Mouse (Mus musculus) mesoderm, embryonic 11.5 days (tissue): Measurements from ENCODE around the gene Ppp2r3c.
"Not testable (repeated sequence)": the region's sequence is repeated elsewhere in the genome, so short reads cannot be mapped to it uniquely, and the experiment has no call there.

ENCODE experiments used
- DNase-seq: peaks from one replicate; pipeline ENCODE4 v3.0.0-alpha.2; 2012; ENCODE audit warnings: low read depth, low spot score

The Ppp2r3c gene

DNA sequence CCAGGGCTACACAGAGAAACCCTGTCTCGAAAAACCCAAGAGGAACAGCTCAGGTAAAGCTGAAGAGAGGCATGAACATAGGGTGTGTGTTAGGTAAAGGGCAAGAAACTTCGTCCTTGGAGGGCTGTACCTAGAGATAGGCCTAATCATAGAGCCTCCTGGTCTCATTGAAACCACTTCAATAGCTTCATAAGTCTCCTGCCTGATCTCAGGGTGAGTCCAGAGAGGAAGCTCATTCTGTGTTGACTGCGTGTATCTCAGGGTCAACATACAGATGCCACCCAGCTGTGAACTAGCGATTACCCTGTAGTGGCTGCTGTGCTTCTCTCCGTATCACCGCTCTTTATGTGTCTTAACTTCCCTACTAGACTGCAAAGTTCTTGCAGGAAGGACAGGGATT lies 25.2 kb downstream of the Ppp2r3c start:
- not testable (repeated sequence) for DNase-seq

DNA sequence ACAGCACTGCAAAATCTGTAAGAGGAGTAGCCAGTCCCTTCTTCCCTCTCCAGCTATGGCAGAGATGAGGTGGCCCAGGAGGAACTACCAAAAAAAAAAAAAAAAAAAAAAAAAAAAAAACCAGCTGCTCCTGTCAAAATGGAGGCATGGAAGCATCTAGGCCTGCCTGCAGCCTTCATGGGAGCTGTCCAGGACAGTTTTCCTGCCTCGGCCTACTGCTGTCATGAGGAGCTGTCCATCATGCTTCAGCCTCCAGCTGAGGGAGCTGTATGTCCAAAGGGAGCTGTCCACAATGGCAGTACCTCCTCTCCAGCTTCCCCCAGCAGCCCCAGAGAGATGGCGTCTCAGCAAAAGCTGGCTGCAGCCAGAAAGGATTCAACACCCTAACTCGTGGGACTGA lies 30.6 kb downstream of the Ppp2r3c start:
- peak; percentile 4 for DNase-seq

DNA sequence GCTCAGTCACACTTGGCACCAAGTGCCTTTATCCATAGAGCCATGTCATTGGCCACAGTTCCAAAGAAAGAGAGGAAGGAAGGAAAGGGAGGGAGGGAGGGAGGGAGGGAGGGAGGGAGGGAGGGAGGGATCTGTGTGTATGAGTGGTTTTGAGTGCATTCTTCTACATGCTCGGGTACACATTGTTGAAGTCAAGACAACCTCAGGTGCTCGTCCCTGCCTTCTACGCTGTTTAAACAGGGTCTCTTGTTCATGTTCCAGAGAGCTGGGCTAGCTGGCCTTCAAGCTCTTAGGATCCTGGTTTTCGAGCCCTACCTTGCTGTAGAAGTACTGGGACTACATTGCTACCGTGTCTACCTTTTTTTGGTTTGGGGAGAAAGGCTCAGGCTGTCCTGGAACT lies 39.4 kb downstream of the Ppp2r3c start:
- not testable (repeated sequence) for DNase-seq

DNA sequence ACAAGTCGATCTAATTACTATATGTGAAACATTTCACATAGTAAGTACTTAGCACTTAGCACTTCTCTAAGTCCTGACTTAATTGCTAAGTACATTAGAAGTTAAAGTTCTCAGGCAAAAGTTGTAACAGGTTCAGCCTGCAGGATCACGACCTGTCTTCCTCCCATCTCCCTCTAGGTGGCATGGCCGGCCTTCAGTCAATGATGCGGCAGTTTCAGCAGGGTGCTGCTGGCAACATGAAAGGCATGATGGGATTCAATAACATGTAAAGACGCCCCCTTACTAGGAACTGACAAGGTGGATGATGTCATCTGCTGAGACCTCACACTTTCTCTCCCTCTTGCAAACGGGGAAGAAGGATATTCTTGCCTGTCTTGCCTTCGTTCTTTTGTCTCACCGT lies 40.8 kb downstream of the Ppp2r3c start:
- DNase-seq: not testable (repeated sequence)

DNA sequence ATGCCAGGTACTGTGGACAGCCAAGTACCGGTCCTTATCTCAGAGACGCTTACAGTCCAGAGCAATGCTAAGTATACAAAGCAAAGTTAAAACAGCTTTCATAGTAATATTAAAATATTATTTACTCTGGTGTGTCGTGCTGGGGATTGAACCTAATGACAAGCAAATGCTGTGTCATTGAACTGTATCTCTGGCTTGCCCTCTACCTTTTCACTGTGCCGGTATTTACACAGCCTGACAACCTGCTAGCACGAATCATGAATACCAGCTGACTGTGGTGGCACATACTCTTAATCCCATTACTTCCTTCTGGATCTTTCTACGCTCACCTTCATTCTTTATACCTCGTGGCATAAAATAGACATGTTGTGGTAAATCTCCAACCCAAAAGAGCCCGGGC lies 60.6 kb downstream of the Ppp2r3c start:
- DNase-seq: not testable (repeated sequence)

DNA sequence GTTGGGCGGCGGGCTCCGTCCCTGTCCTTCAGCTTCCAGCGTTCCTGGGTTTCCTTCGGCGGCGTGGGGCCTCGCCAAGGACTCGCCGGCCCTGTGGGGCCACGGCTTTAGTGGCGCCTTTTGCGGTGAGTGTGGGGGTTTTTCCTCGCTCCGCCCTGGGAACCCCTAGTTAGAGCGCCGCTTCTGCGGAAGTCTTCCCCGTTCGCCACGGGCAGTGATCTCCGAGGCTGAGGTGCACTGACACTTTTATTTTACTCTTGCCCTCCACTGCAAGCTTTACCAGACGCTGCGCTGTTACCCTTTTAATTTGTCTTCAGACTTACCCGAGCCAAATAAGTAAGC lies 72.3 kb downstream of the Ppp2r3c start:
- DNase-seq: not testable (repeated sequence)

DNA sequence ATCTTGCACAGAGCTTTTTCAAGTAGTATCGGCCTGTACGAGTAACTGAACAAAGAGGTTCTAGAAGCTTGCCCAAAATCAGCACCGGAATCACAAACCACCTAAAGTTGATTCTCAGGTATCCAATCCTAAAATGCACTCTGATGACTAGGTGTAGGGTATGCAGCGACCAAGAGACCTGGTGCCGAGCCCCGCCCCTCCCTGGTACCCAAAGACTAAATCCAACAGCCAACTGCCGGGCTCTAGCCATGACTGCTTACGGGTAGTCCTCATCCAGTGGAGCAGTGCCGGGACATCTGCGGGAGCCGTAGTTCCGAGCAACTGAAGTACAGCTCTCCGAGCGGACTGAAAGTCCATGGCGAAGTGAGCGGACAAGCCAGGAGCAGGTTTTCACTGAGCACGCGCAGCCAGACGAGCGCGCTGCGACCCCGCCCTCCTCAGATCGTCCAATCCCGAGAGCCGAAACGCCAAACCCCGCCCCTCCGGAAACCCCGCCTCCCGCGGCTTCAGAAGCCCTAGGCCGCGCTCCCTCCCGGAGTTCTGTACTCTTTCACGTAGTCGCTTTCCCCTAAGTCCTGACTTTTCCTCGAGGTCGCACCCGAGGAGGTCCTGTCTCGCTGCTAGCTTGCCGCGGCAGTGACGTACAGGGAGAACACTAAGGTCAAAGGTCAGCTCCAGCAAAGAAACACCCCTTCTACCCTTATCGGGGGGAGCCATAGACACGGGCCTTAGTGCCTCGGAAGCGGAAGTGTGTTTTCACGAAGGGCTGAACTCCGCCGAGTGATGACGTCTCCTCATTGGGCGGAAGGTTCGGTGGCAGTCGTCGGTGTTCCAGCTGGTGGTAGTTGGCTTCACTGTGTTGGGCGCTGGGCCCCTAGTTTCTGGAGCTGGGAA lies 72.9 kb downstream of the Ppp2r3c start, which contains the start of gene Srp54c:
Gene Srp54c (plus strand): TSS at position 543 of the 894 bp plus-strand sequence.
- not testable (repeated sequence) for DNase-seq
